ENCODE assay signal across 8 mouse cellular contexts in the genomic region with DNA sequence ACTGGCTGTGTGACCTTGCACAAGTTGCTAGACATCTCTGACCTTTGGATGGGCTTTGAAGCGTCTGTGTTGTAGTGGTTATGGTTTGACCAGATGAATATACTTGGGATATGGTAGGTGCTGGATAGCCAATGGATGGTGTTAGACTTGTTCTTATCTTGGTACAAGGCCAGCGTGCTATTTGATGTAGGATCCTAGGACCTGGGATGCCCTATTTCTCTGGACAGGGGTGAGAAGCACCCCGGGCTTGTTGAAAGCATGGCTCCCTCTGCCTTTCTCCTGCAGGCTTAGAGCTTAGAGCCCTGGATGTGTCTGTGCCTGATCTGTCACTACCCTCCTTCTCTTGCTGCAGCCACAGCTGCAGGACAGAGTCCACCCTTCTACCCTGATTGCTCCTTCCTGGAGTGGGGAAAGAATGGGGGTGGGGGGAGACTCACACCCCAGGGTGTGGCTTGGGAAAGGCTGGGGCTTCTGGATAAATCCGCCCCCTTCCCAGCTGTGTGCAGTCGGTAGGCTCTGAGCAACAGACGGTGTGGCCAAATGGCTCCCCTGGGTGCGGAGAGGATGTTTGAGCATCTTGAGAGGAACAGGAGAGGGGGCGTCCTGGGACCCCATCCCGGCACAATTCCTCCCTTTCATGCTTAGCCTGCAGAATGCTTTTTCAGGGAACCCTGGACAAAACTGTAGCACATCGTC. TPM values are rescaled to one million over a fixed set of nuclear protein-coding genes. Genes with fewer than 3 reads are reported as not detected.
A peak's percentile ranks its signal among the peaks of the same experiment; 100 is the strongest.
DNase-seq lines count a peak whose midpoint lies in the region; ATAC-seq and TF ChIP-seq lines count a peak whose summit lies in the region.
"Had no signal": no experiment of that assay in that cellular context is flagged by ENCODE, and none has a peak within 500 bp of the region (broad histone marks: within the 10 kb centered on the region; RNA-seq: fewer than 3 reads in every experiment).

No protein-coding gene starts in this region.

- no peaks in the 10 kb centered on the region for H3K36me3 ChIP-seq in intestine, embryonic 15.5 days
- H3K36me3 ChIP-seq in liver, embryonic 12.5 days, result no peaks in the 10 kb centered on the region
- no peaks in the 10 kb centered on the region for H3K36me3 ChIP-seq in testis, adult 2 months (ENCODE audit: control insufficient read depth, insufficient read depth, low read length)

- DNase-seq in ES-CJ7 (ENCODE audit: low read depth, low spot score), result peak; percentile 41
- peak; percentile 64 for DNase-seq in ZHBTc4 (ENCODE audit: low read depth, low spot score)
- DNase-seq in gastrocnemius, postnatal 4 days (ENCODE audit: low spot score in 2 of 2), result peak; percentile 65 to 89
- no peak for DNase-seq in T-cell, adult 2 months (ENCODE audit: low spot score)

- no peaks in the 10 kb centered on the region for H3K9me3 ChIP-seq in intestine, embryonic 15.5 days
- H3K9me3 ChIP-seq in liver, embryonic 12.5 days (replicated peaks), result no peaks in the 10 kb centered on the region

- 18% methylated on average over 10 of the region's 10 CpGs for WGBS in intestine, embryonic 15.5 days
- WGBS in liver, embryonic 12.5 days (ENCODE audit: insufficient replicate concordance), result 36% methylated on average over 10 of the region's 10 CpGs

- peak; percentile 83 for ATAC-seq in intestine, embryonic 15.5 days
- no peak for ATAC-seq in liver, embryonic 12.5 days

- peak overlapping the region; percentile 64 for H3K4me2 ChIP-seq in intestine, embryonic 15.5 days (replicated peaks)
- peak overlapping the region; percentile 35 for H3K4me2 ChIP-seq in liver, embryonic 12.5 days

- no peak for TF ChIP-seq CTCF in testis, adult 2 months (IDR thresholded peaks at IDR 0.05; ENCODE audit: control insufficient read depth, insufficient read depth, insufficient replicate concordance, low read depth, low read length)

- no peak for TF ChIP-seq POLR2A in testis, adult 2 months (IDR thresholded peaks at IDR 0.05; ENCODE audit: control insufficient read depth, low read depth, low read length)

- H3K9ac ChIP-seq in intestine, embryonic 15.5 days, result peak overlapping the region; percentile 36; the same call in 1 of the 2 replicates
- no peak overlapping the region for H3K9ac ChIP-seq in liver, embryonic 12.5 days

- H3K27ac ChIP-seq in intestine, embryonic 15.5 days, result peak overlapping the region; percentile 86
- H3K27ac ChIP-seq in liver, embryonic 12.5 days, result no peak overlapping the region
- peak overlapping the region; percentile 8; the same call in 1 of the 2 replicates for H3K27ac ChIP-seq in testis, adult 2 months (ENCODE audit: control insufficient read depth, insufficient read depth, low read depth, low read length)

- peaks cover 86% of the 10 kb centered on the region for H3K4me1 ChIP-seq in intestine, embryonic 15.5 days (replicated peaks)
- H3K4me1 ChIP-seq in liver, embryonic 12.5 days, result peaks cover 88% of the 10 kb centered on the region
- peaks cover 17% of the 10 kb centered on the region for H3K4me1 ChIP-seq in testis, adult 2 months (ENCODE audit: control insufficient read depth, insufficient read depth, low read length)

- H3K27me3 ChIP-seq in intestine, embryonic 15.5 days (replicated peaks), result no peaks in the 10 kb centered on the region
- peaks cover 38% of the 10 kb centered on the region for H3K27me3 ChIP-seq in liver, embryonic 12.5 days (replicated peaks)
- no peaks in the 10 kb centered on the region for H3K27me3 ChIP-seq in testis, adult 2 months (ENCODE audit: control insufficient read depth, insufficient read depth, low read length)

- H3K4me3 ChIP-seq in intestine, embryonic 15.5 days (replicated peaks), result peak overlapping the region; percentile 24
- no peak overlapping the region for H3K4me3 ChIP-seq in liver, embryonic 12.5 days
- H3K4me3 ChIP-seq in testis, adult 2 months (ENCODE audit: control insufficient read depth, low read depth, low read length), result no peak overlapping the region

RNA-seq across cellular contexts. Expression of gene Hspg2, which starts 7.6 kb away (rescaled TPM):
- total RNA-seq in gastrocnemius, postnatal 4 days (2021), result 100 to 1,000 TPM; 336 to 381 TPM
- polyA plus RNA-seq in intestine, embryonic 15.5 days (2015; fragmentation: Nextera tagmentation; extraction: Ambion mirVana), result 20.9 and 23.0 TPM in 2 replicates
- polyA plus RNA-seq in liver, embryonic 12.5 days (2016; fragmentation: Nextera tagmentation; extraction: Ambion mirVana), result 6.4 and 7.3 TPM in 2 replicates
- polyA plus RNA-seq in testis, adult 2 months (2012; rRNA removed), result 6.0 and 7.4 TPM in 2 replicates

RNA-seq across cellular contexts. Expression of gene 1700013G24Rik, which starts 23.1 kb away (rescaled TPM):
- under 1 TPM in 1 of 2 experiments, not detected in 1; 0.34 TPM for total RNA-seq in gastrocnemius, postnatal 4 days (2021)
- not detected in 2 replicates for polyA plus RNA-seq in intestine, embryonic 15.5 days (2015; fragmentation: Nextera tagmentation; extraction: Ambion mirVana)
- not detected in 2 replicates for polyA plus RNA-seq in liver, embryonic 12.5 days (2016; fragmentation: Nextera tagmentation; extraction: Ambion mirVana)
- 1,386 and 1,446 TPM in 2 replicates for polyA plus RNA-seq in testis, adult 2 months (2012; rRNA removed)
- total RNA-seq: neutrophil, adult 5-6 weeks had no signal

RNA-seq across cellular contexts. Expression of gene Cela3b, which starts 45.9 kb away (rescaled TPM):
- under 1 TPM in 1 of 2 experiments, not detected in 1; 0.34 TPM for total RNA-seq in gastrocnemius, postnatal 4 days (2021)
- 74.8 and 281 TPM in 2 replicates for polyA plus RNA-seq in intestine, embryonic 15.5 days (2015; fragmentation: Nextera tagmentation; extraction: Ambion mirVana)
- not detected in 2 replicates for polyA plus RNA-seq in liver, embryonic 12.5 days (2016; fragmentation: Nextera tagmentation; extraction: Ambion mirVana)
- polyA plus RNA-seq in testis, adult 2 months (2012; rRNA removed), result 2.8 and 3.3 TPM in 2 replicates
- total RNA-seq: neutrophil, adult 5-6 weeks had no signal

Comparison
In these comparisons a context has a peak if more than half of its experiments do, and no peak if none do; other contexts are left out.
1. RNA of gene 1700013G24Rik, which starts 23.1 kb away (polyA plus RNA-seq): 1,386 to 1,446 TPM in testis, adult 2 months; not detected in intestine, embryonic 15.5 days and not detected in liver, embryonic 12.5 days; every median in the first group is over 1,000 times any median in the second.
2. RNA of gene Cela3b, which starts 45.9 kb away (polyA plus RNA-seq): 74.8 to 281 TPM in intestine, embryonic 15.5 days; 2.8 to 3.3 TPM in testis, adult 2 months and not detected in liver, embryonic 12.5 days; every median in the first group is over 10 times any median in the second.